Mouse (Mus musculus) liver, adult 2 months (tissue): ENCODE data around the gene Vmn1r29. TPM values are rescaled to one million over a fixed set of nuclear protein-coding genes. Genes with fewer than 3 reads are reported as not detected.
"Not testable (repeated sequence)": the region's sequence is repeated elsewhere in the genome, so short reads cannot be mapped to it uniquely, and the experiment has no call there.

ENCODE experiments used
- DNase-seq: peaks from one replicate; pipeline ENCODE4 v3.0.0-alpha.2; 2011; ENCODE audit warnings: low read depth, low spot score; ENCODE audit errors: extremely low read depth
- H3K27ac ChIP-seq: fragments of 200-500 bp; replicated peaks from 2 replicates; pipeline ENCODE4 v1.5.1; 2012; ENCODE audit warnings: low read depth, mild to moderate bottlenecking, control low read depth, inconsistent platforms, low read length; ENCODE audit not compliant: insufficient read depth
- H3K27me3 ChIP-seq: fragments of 200-500 bp; 2 replicates; pipeline ENCODE4 v1.6.1; 2012; ENCODE audit warnings: mild to moderate bottlenecking, moderate library complexity, low read length, inconsistent platforms; ENCODE audit not compliant: control insufficient read depth, insufficient read depth
- H3K36me3 ChIP-seq: fragments of 200-500 bp; 2 replicates; pipeline ENCODE4 v1.6.1; 2012; ENCODE audit warnings: low read length, inconsistent platforms; ENCODE audit not compliant: control insufficient read depth, insufficient read depth
- H3K4me1 ChIP-seq: fragments of 200-500 bp; 2 replicates; pipeline ENCODE4 v1.6.1; 2011; ENCODE audit warnings: low read length; ENCODE audit not compliant: control insufficient read depth, insufficient read depth
- H3K4me3 ChIP-seq: fragments of 200-500 bp; 2 replicates; pipeline ENCODE4 v1.5.1; 2011; ENCODE audit warnings: low read depth, mild to moderate bottlenecking, control low read depth, low read length, moderate library complexity; ENCODE audit not compliant: insufficient read depth
- H3K79me2 ChIP-seq: fragments of 200-500 bp; 2 replicates; pipeline ENCODE4 v1.6.1; 2012; ENCODE audit warnings: inconsistent platforms, mild to moderate bottlenecking, low read length, moderate library complexity; ENCODE audit not compliant: control insufficient read depth, insufficient read depth
- H3K9ac ChIP-seq: fragments of 200-500 bp; 2 replicates; pipeline ENCODE4 v1.6.1; 2012; ENCODE audit warnings: low read depth, mild to moderate bottlenecking, control low read depth, inconsistent platforms, low read length
- CTCF ChIP-seq: fragments of 200-500 bp; IDR thresholded peaks from 2 replicates; pipeline ENCODE4 v1.5.1; 2011; ENCODE audit warnings: low read depth, low read length, control low read depth
- POLR2A ChIP-seq: fragments of 200-500 bp; IDR thresholded peaks from 2 replicates; pipeline ENCODE4 v1.6.1; 2011; ENCODE audit warnings: low read length, control low read depth; ENCODE audit not compliant: insufficient read depth; ENCODE audit errors: extremely low read depth
- WGBS: fragments of 180-500 bp; shearing (Covaris S2); methylation state at CpG from one replicate; pipeline ENCODE4 v1.1.7; 2018; 5-methylcytosine and 5-hydroxymethylcytosine counted together
- polyA plus RNA-seq: library from polyadenylated mRNA; depleted of rRNA; stranded (reverse); fragments of >200 nt; gene quantifications from 2 replicates; pipeline ENCODE4 v1.2.3, GENCODE M21; 2012; rRNA removed
- total RNA-seq: library from RNA; depleted of rRNA; stranded (reverse); fragments of >200 nt; gene quantifications from 2 replicates; pipeline ENCODE4 v1.2.3, GENCODE M21; 2014; rRNA removed

Gene Vmn1r29
- total RNA-seq: not detected in 2 replicates
- polyA plus RNA-seq: not detected in 2 replicates

GRCm38 (mm10) chr6:58301249-58301648 lies at the start of gene Vmn1r29:
TSS of gene Vmn1r29 (plus strand) at chr6:58301549.
- Histone ChIP-seq H3K79me2 (no peaks in the 10 kb centered on the region), H3K36me3 (no peaks in the 10 kb centered on the region), H3K27ac (no peak within 1 kb of the TSS), H3K9ac (no peak within 1 kb of the TSS), H3K4me1 (no peaks in the 10 kb centered on the region), H3K27me3 (no peaks in the 10 kb centered on the region), H3K4me3 (no peak within 1 kb of the TSS)
- no peak for TF ChIP-seq CTCF
- no peak for TF ChIP-seq POLR2A
- no peak for DNase-seq

GRCm38 (mm10) chr6:58261737-58262136 lies 39.6 kb upstream of the Vmn1r29 start, which contains the start of gene Vmn1r28:
TSS of gene Vmn1r28 (plus strand) at chr6:58262037.
- Histone ChIP-seq H3K79me2 (no peaks in the 10 kb centered on the region), H3K4me3 (no peak within 1 kb of the TSS), H3K36me3 (no peaks in the 10 kb centered on the region), H3K27me3 (no peaks in the 10 kb centered on the region), H3K4me1 (no peaks in the 10 kb centered on the region), H3K9ac (no peak within 1 kb of the TSS), H3K27ac (no peak within 1 kb of the TSS)
- no peak for DNase-seq
- TF ChIP-seq POLR2A (no peak), CTCF (no peak)
- WGBS: 82% methylated on average over 1 of the region's 1 CpGs

DNA sequence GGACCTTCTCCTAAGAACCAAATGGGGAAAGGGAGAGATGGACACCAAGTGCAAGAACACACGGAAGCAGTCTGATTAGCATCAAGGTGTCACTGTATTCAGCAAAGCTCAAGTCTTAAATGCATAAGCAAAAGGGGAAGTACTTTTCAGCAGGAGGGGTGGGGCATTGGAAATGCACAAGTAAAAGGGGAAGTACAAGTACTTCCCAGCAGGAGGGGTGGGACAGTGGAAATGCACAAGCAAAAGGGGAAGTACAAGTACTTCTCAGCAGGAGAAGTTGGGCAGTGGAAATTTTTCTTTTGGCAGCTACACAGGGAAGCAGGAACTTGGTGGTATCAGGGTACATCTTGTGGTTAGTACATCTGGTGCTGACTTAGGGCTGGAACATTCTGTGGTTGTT lies 21.7 kb upstream of the Vmn1r29 start:
- H3K79me2 ChIP-seq, H3K9ac ChIP-seq, DNase-seq, H3K4me1 ChIP-seq, H3K36me3 ChIP-seq, H3K27ac ChIP-seq, H3K27me3 ChIP-seq, H3K4me3 ChIP-seq: not testable (repeated sequence)
- WGBS: 96% methylated on average over 1 of the region's 1 CpGs

- no peaks in the 10 kb centered on the region for H3K4me1 ChIP-seq
- H3K4me3 ChIP-seq: no peak overlapping the region
- no peak for DNase-seq
- TF ChIP-seq CTCF (no peak), POLR2A (no peak)
- no peaks in the 10 kb centered on the region for H3K27me3 ChIP-seq
- no peaks in the 10 kb centered on the region for H3K79me2 ChIP-seq
- 61% methylated on average over 2 of the region's 2 CpGs for WGBS
- no peaks in the 10 kb centered on the region for H3K36me3 ChIP-seq
- no peak overlapping the region for H3K27ac ChIP-seq
- H3K9ac ChIP-seq: no peak overlapping the region
Measured at GRCm38 (mm10) chr6:58292201-58292600, 9.1 kb upstream of the Vmn1r29 start.

GRCm38 (mm10) chr6:58298511-58298910 lies 2.8 kb upstream of the Vmn1r29 start:
- DNase-seq, H3K79me2 ChIP-seq, H3K4me1 ChIP-seq, H3K27me3 ChIP-seq, H3K4me3 ChIP-seq, H3K27ac ChIP-seq, H3K9ac ChIP-seq, H3K36me3 ChIP-seq: not testable (repeated sequence)
- 77% methylated on average over 19 of the region's 19 CpGs for WGBS

DNA sequence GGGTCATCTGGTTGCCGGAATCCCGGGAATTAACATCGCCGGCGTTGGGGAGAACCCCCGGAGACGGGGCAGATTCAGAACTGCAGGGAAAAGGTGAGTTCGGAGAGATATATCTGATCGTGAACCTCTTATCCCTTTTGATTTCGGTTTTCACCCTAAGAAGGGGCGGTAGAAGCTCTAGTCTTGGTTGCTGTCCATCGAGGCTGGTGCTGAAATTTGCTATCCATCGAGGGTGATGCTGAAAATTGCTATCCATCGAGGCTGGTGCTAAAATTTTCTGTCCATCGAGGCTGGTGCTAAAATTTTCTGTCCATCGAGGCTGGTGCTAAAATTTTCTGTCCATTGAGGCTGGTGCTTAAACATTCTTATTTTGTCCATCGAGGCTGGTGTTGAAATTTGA lies 29.3 kb downstream of the Vmn1r29 start:
- H3K4me1 ChIP-seq, H3K27me3 ChIP-seq, DNase-seq, H3K9ac ChIP-seq, H3K27ac ChIP-seq, H3K79me2 ChIP-seq, H3K36me3 ChIP-seq, H3K4me3 ChIP-seq: not testable (repeated sequence)
- 82% methylated on average over 17 of the region's 17 CpGs for WGBS

Other genes with a start within 250 kb of the Vmn1r29 start
- not detected in 2 replicates for gene Vmn1r27, start 82.7 kb upstream of the Vmn1r29 start, total RNA-seq
- gene Vmn1r27, start 82.7 kb upstream of the Vmn1r29 start, polyA plus RNA-seq: not detected in 2 replicates
- gene Vmn1r28, start 39.5 kb upstream of the Vmn1r29 start, total RNA-seq: not detected in 2 replicates
- gene Vmn1r28, start 39.5 kb upstream of the Vmn1r29 start, polyA plus RNA-seq: not detected in 2 replicates
- not detected in 2 replicates for gene Vmn1r30, start 141.8 kb downstream of the Vmn1r29 start, total RNA-seq
- not detected in 2 replicates for gene Vmn1r30, start 141.8 kb downstream of the Vmn1r29 start, polyA plus RNA-seq
- not detected in 2 replicates for gene Vmn1r31, start 173.8 kb downstream of the Vmn1r29 start, total RNA-seq
- not detected in 2 replicates for gene Vmn1r31, start 173.8 kb downstream of the Vmn1r29 start, polyA plus RNA-seq